Mouse (Mus musculus): ENCODE results near the gene Prm1.
A peak's percentile ranks its signal among the peaks of the same experiment; 100 is the strongest.
"Not testable (repeated sequence)": the region's sequence is repeated elsewhere in the genome, so short reads cannot be mapped to it uniquely, and the experiment has no call there.

Gene Prm1

GRCm38 (mm10) chr16:10824536-10824935, 18.9 kb upstream of the Prm1 start:
- DNase-seq (ENCODE audit: low read depth), result no peak

GRCm38 (mm10) chr16:10821387-10821786, 15.7 kb upstream of the Prm1 start:
- DNase-seq (ENCODE audit: low read depth), result no peak

GRCm38 (mm10) chr16:10819966-10820365, 14.3 kb upstream of the Prm1 start:
- no peak for DNase-seq (ENCODE audit: low read depth)

- no peak for DNase-seq (ENCODE audit: low read depth)
Observed at GRCm38 (mm10) chr16:10818579-10819135, 13.0 kb upstream of the Prm1 start.

- no peak for DNase-seq (ENCODE audit: low read depth)
Observed at GRCm38 (mm10) chr16:10814864-10815263, 9.2 kb upstream of the Prm1 start.

- no peak for DNase-seq (ENCODE audit: low read depth)
Observed at GRCm38 (mm10) chr16:10813726-10814125, 8.1 kb upstream of the Prm1 start.

GRCm38 (mm10) chr16:10812865-10813371, 7.3 kb upstream of the Prm1 start, which contains the start of gene Gm11172:
Gm11172 (plus strand) TSS chr16:10812915.
- no peak for DNase-seq (ENCODE audit: low read depth)

GRCm38 (mm10) chr16:10810376-10810775, 4.7 kb upstream of the Prm1 start:
- DNase-seq (ENCODE audit: low read depth), result no peak

GRCm38 (mm10) chr16:10802420-10802819, 3.2 kb downstream of the Prm1 start:
- DNase-seq (ENCODE audit: low read depth), result not testable (repeated sequence)

- DNase-seq (ENCODE audit: low read depth), result no peak
Observed at GRCm38 (mm10) chr16:10796034-10796433, 9.6 kb downstream of the Prm1 start, which contains the start of gene Prm2. Prm2 (minus strand) TSS chr16:10796134.

GRCm38 (mm10) chr16:10790702-10791101, 14.9 kb downstream of the Prm1 start, which contains the start of gene Prm3:
Prm3 (minus strand) TSS chr16:10790914.
- DNase-seq (ENCODE audit: low read depth), result no peak

- DNase-seq (ENCODE audit: low read depth), result no peak
Observed at GRCm38 (mm10) chr16:10788866-10789265, 16.8 kb downstream of the Prm1 start.

- DNase-seq (ENCODE audit: low read depth), result no peak
Observed at GRCm38 (mm10) chr16:10788271-10788670, 17.4 kb downstream of the Prm1 start, which contains the start of gene Tnp2. Tnp2 (minus strand) TSS chr16:10788660.

GRCm38 (mm10) chr16:10787548-10788058, 18.0 kb downstream of the Prm1 start:
- no peak for DNase-seq (ENCODE audit: low read depth)

- DNase-seq (ENCODE audit: low read depth), result no peak
Observed at GRCm38 (mm10) chr16:10786782-10787547, 18.7 kb downstream of the Prm1 start.

- DNase-seq (ENCODE audit: low read depth), result peak; percentile 78
Observed at GRCm38 (mm10) chr16:10786288-10786687, 19.4 kb downstream of the Prm1 start.

GRCm38 (mm10) chr16:10785371-10786231, 20.0 kb downstream of the Prm1 start, which contains the start of gene Socs1:
Socs1 (minus strand) TSS chr16:10785536.
- peak; percentile 85 for DNase-seq (ENCODE audit: low read depth)

- DNase-seq (ENCODE audit: low read depth), result peak; percentile 70
Observed at GRCm38 (mm10) chr16:10784793-10785370, 20.8 kb downstream of the Prm1 start.

- DNase-seq (ENCODE audit: low read depth), result no peak
Observed at GRCm38 (mm10) chr16:10783883-10784792, 21.5 kb downstream of the Prm1 start.

- no peak for DNase-seq (ENCODE audit: low read depth)
Observed at GRCm38 (mm10) chr16:10783451-10783850, 22.2 kb downstream of the Prm1 start.

GRCm38 (mm10) chr16:10783152-10783434, 22.5 kb downstream of the Prm1 start:
- no peak for DNase-seq (ENCODE audit: low read depth)
